Comparison of ENCODE assay signal across 10 mouse cellular contexts in the genomic region with DNA sequence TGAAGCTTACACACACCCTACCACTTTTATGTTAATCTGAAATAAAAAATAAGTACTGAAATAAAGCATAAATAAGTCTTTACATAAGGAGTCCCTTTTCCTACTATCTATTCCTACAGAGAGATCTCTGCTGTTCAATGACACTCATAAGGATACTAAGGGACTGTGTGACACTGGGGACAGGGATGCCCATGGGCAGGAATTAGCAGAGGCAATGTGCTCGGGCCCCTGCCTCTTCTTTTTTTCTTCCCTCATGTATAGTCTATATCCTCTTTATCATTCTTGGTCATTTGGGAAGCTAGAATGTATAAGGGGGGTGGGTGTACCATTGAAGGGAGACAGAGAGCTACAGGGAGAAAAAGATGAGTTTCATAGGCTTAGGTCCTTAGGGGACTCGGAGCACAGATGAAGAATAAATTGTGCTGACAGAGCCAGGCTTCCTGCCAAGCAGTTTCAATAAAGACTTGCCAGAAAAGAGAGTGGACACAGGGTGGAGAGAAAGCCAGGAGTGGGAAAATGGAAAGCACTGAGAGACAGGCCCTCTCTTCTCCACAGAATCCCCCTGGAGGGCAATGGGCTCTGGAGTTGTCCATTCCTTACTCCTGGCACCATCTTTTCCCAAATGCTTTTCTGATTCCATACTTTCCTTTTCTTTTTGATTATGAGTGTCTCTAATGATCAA.
A peak's percentile ranks its signal among the peaks of the same experiment; 100 is the strongest.
DNase-seq lines count a peak whose midpoint lies in the region; TF ChIP-seq lines count a peak whose summit lies in the region.
"Had no signal": no experiment of that assay in that cellular context is flagged by ENCODE, and none has a peak within 500 bp of the region (broad histone marks: within the 10 kb centered on the region; RNA-seq: fewer than 3 reads in every experiment).

No protein-coding gene starts in this region.

- TF ChIP-seq CTCF in brain, embryonic 14.5 days (IDR thresholded peaks at IDR 0.05; ENCODE audit: borderline replicate concordance, extremely low read depth, insufficient read depth, insufficient read length): no peak

- DNase-seq in cerebellum, postnatal 25 days: peak; percentile 27 to 52
- no peak for DNase-seq in cerebellum, adult 9-11 months
- DNase-seq in left cerebral cortex, postnatal 14 days (ENCODE audit: low spot score in 2 of 2): peak; percentile 2 to 4
- DNase-seq in left cerebral cortex, adult 9 months (ENCODE audit: low spot score in 2 of 2): no peak
- peak; percentile 87 for DNase-seq in brain, embryonic 14.5 days (ENCODE audit: low read depth)
- peak; percentile 25 to 33 for DNase-seq in kidney, postnatal 36 days
- no peak for DNase-seq in embryo, embryonic 10 days (ENCODE audit: low spot score)
- no peak for DNase-seq in embryo, embryonic 11 days
- DNase-seq: B cell, adult 2 months; gastrocnemius, postnatal 36 days had no signal

- intact Hi-C loops in left cerebral cortex, postnatal 14 days (cut with DNase I): no loop called here

- TF ChIP-seq POLR2A in brain, embryonic 14.5 days (IDR thresholded peaks at IDR 0.05; ENCODE audit: borderline replicate concordance, extremely low read depth, insufficient read depth, insufficient read length, poor library complexity, severe bottlenecking): no peak

Comparison
In these comparisons a context has a peak if more than half of its experiments do, and no peak if none do; other contexts are left out.
1. DNase-seq: peak in cerebellum, postnatal 25 days (2 of 2), left cerebral cortex, postnatal 14 days (2 of 2), brain, embryonic 14.5 days (single experiment) and kidney, postnatal 36 days (2 of 2); none in cerebellum, adult 9-11 months (single experiment), left cerebral cortex, adult 9 months (0 of 2), embryo, embryonic 10 days (single experiment) and embryo, embryonic 11 days (single experiment).